ENCODE assay signal across 11 mouse cellular contexts in the genomic region with DNA sequence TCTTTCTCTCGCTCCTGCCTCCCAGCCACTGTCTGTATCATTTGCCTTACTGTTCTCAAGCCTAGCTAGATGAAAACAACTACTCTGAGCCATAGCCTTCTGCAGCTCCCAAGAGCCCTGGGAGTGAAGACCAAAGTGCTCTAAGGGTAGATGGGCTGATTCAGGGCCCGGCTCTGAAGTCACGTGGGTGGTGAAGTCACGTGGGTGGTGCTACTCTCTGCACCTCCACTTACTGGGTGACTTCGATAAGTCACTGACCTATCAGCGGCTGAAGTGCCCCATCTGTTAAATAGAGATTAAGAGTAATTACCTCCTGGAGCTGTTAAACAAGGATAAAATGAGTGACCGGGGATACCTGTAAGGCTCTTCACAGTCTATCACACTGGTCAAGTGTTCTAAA. TPM values are rescaled to one million over a fixed set of nuclear protein-coding genes. Genes with fewer than 3 reads are reported as not detected.
DNase-seq lines count a peak whose midpoint lies in the region; ATAC-seq and TF ChIP-seq lines count a peak whose summit lies in the region.
"Had no signal": no experiment of that assay in that cellular context is flagged by ENCODE, and none has a peak within 500 bp of the region (broad histone marks: within the 10 kb centered on the region; RNA-seq: fewer than 3 reads in every experiment).

No protein-coding gene starts in this region.

- H3K4me2 ChIP-seq in lung, embryonic 14.5 days: no peak overlapping the region
- H3K4me2 ChIP-seq in heart, embryonic 15.5 days: no peak overlapping the region
- H3K4me2 ChIP-seq: forebrain, embryonic 15.5 days had no signal

- no peak overlapping the region for H3K4me3 ChIP-seq in lung, embryonic 14.5 days (ENCODE audit: low read depth, low read length)
- no peak overlapping the region for H3K4me3 ChIP-seq in heart, embryonic 15.5 days
- H3K4me3 ChIP-seq: forebrain, embryonic 15.5 days had no signal

- 55% methylated on average over 7 of the region's 7 CpGs for WGBS in lung, embryonic 14.5 days
- 36% methylated on average over 7 of the region's 7 CpGs for WGBS in heart, embryonic 15.5 days

- H3K9me3 ChIP-seq in lung, embryonic 14.5 days (ENCODE audit: low read depth, low read length): no peaks in the 10 kb centered on the region
- H3K9me3 ChIP-seq in heart, embryonic 15.5 days (replicated peaks): no peaks in the 10 kb centered on the region
- H3K9me3 ChIP-seq: forebrain, embryonic 15.5 days had no signal

- H3K36me3 ChIP-seq in lung, embryonic 14.5 days (ENCODE audit: insufficient read depth): peaks cover 43% of the 10 kb centered on the region
- H3K36me3 ChIP-seq in heart, embryonic 15.5 days: peaks cover 33% of the 10 kb centered on the region

- no peak overlapping the region; the same call in 1 of the 2 replicates for H3K27ac ChIP-seq in lung, embryonic 14.5 days (ENCODE audit: low read depth)
- H3K27ac ChIP-seq in heart, embryonic 15.5 days: no peak overlapping the region
- H3K27ac ChIP-seq: forebrain, embryonic 15.5 days had no signal

- no peaks in the 10 kb centered on the region for H3K4me1 ChIP-seq in lung, embryonic 14.5 days (ENCODE audit: insufficient read depth)
- H3K4me1 ChIP-seq in heart, embryonic 15.5 days (replicated peaks): peaks cover 25% of the 10 kb centered on the region

- peak; percentile 41; the same call in 1 of the 2 replicates for ATAC-seq in lung, embryonic 14.5 days (ENCODE audit: insufficient read depth)
- peak; percentile 47; the same call in 1 of the 2 replicates for ATAC-seq in heart, embryonic 15.5 days (replicated peaks; ENCODE audit: insufficient number of reproducible peaks, insufficient read depth, low FRiP score, low read depth)
- peak; percentile 77 for ATAC-seq in megakaryocyte progenitor cell, adult 5-6 weeks (replicated peaks; ENCODE audit: poor library complexity)
- ATAC-seq: forebrain, embryonic 15.5 days had no signal

- TF ChIP-seq CTCF in lung, embryonic 14.5 days (IDR thresholded peaks at IDR 0.05; ENCODE audit: low read depth): no peak

- no peak overlapping the region for H3K9ac ChIP-seq in lung, embryonic 14.5 days
- H3K9ac ChIP-seq in heart, embryonic 15.5 days: no peak overlapping the region
- H3K9ac ChIP-seq: forebrain, embryonic 15.5 days had no signal

- no peak for DNase-seq in lung, embryonic 14.5 days
- no peak for DNase-seq in lung, postnatal 4 days
- peak; percentile 67 for DNase-seq in ZHBTc4 (ENCODE audit: low read depth, low spot score)
- DNase-seq in T-cell, adult 2 months (ENCODE audit: low spot score): no peak
- no peak for DNase-seq in urinary bladder, adult 2 months (ENCODE audit: low spot score)
- DNase-seq in adrenal gland, postnatal 4 days (ENCODE audit: low spot score in 2 of 2): no peak

- H3K27me3 ChIP-seq in lung, embryonic 14.5 days (ENCODE audit: insufficient read depth, low read length): peaks cover 8% of the 10 kb centered on the region
- peaks cover 22% of the 10 kb centered on the region for H3K27me3 ChIP-seq in heart, embryonic 15.5 days

RNA-seq across cellular contexts. Expression of gene Tnk1, which starts 4.5 kb away (rescaled TPM):
- polyA plus RNA-seq in lung, embryonic 14.5 days (2014; fragmentation: Nextera tagmentation; extraction: Ambion mirVana): 5.9 and 6.1 TPM in 2 replicates
- 0.31 and 0.80 TPM in 2 replicates for polyA plus RNA-seq in heart, embryonic 15.5 days (2015; fragmentation: Nextera tagmentation; extraction: Ambion mirVana)
- 0.32 TPM in 1 of 2 replicates, not detected in the other for total RNA-seq in megakaryocyte progenitor cell, adult 5-6 weeks (2015)
- total RNA-seq in megakaryocyte progenitor cell, adult 5-6 weeks (2017): 0.54 TPM in 1 of 2 replicates, not detected in the other
- 15.2 and 15.4 TPM in 2 replicates for polyA plus RNA-seq in urinary bladder, adult 2 months (2012; rRNA removed)
- total RNA-seq in adrenal gland, postnatal 4 days (2021): 1 to 10 TPM in 1 of 2 experiments, under 1 TPM in 1; 0.17 to 1.7 TPM
- total RNA-seq: neutrophil, adult 5-6 weeks had no signal

RNA-seq across cellular contexts. Expression of gene Plscr3, which starts 7.8 kb away (rescaled TPM):
- polyA plus RNA-seq in lung, embryonic 14.5 days (2014; fragmentation: Nextera tagmentation; extraction: Ambion mirVana): 115 and 118 TPM in 2 replicates
- polyA plus RNA-seq in heart, embryonic 15.5 days (2015; fragmentation: Nextera tagmentation; extraction: Ambion mirVana): 68.5 and 81.4 TPM in 2 replicates
- total RNA-seq in megakaryocyte progenitor cell, adult 5-6 weeks (2015): 60.6 and 62.2 TPM in 2 replicates
- 29.1 and 32.9 TPM in 2 replicates for total RNA-seq in megakaryocyte progenitor cell, adult 5-6 weeks (2017)
- polyA plus RNA-seq in urinary bladder, adult 2 months (2012; rRNA removed): 104 and 110 TPM in 2 replicates
- total RNA-seq in adrenal gland, postnatal 4 days (2021): 10 to 100 TPM; 76.6 to 77.9 TPM

RNA-seq across cellular contexts. Expression of gene Tmem256, which starts 15.7 kb away (rescaled TPM):
- 443 and 457 TPM in 2 replicates for polyA plus RNA-seq in lung, embryonic 14.5 days (2014; fragmentation: Nextera tagmentation; extraction: Ambion mirVana)
- 291 and 359 TPM in 2 replicates for polyA plus RNA-seq in heart, embryonic 15.5 days (2015; fragmentation: Nextera tagmentation; extraction: Ambion mirVana)
- total RNA-seq in megakaryocyte progenitor cell, adult 5-6 weeks (2015): 240 and 307 TPM in 2 replicates
- 174 and 238 TPM in 2 replicates for total RNA-seq in megakaryocyte progenitor cell, adult 5-6 weeks (2017)
- 202 and 261 TPM in 2 replicates for polyA plus RNA-seq in urinary bladder, adult 2 months (2012; rRNA removed)
- 100 to 1,000 TPM; 141 to 143 TPM for total RNA-seq in adrenal gland, postnatal 4 days (2021)

RNA-seq across cellular contexts. Expression of gene Nlgn2, which starts 16.4 kb away (rescaled TPM):
- 6.6 and 7.8 TPM in 2 replicates for polyA plus RNA-seq in lung, embryonic 14.5 days (2014; fragmentation: Nextera tagmentation; extraction: Ambion mirVana)
- 1.6 and 2.2 TPM in 2 replicates for polyA plus RNA-seq in heart, embryonic 15.5 days (2015; fragmentation: Nextera tagmentation; extraction: Ambion mirVana)
- 8.4 and 10.8 TPM in 2 replicates for total RNA-seq in megakaryocyte progenitor cell, adult 5-6 weeks (2015)
- total RNA-seq in megakaryocyte progenitor cell, adult 5-6 weeks (2017): 3.5 and 6.2 TPM in 2 replicates
- polyA plus RNA-seq in urinary bladder, adult 2 months (2012; rRNA removed): 18.3 and 27.7 TPM in 2 replicates
- total RNA-seq in adrenal gland, postnatal 4 days (2021): 10 to 100 TPM; 33.6 to 35.2 TPM
- total RNA-seq: neutrophil, adult 5-6 weeks had no signal

RNA-seq across cellular contexts. Expression of gene Tmem95, which starts 23.8 kb away (rescaled TPM):
- not detected in 2 replicates for polyA plus RNA-seq in lung, embryonic 14.5 days (2014; fragmentation: Nextera tagmentation; extraction: Ambion mirVana)
- not detected in 2 replicates for polyA plus RNA-seq in heart, embryonic 15.5 days (2015; fragmentation: Nextera tagmentation; extraction: Ambion mirVana)
- not detected in 2 replicates for total RNA-seq in megakaryocyte progenitor cell, adult 5-6 weeks (2015)
- not detected in 2 replicates for total RNA-seq in megakaryocyte progenitor cell, adult 5-6 weeks (2017)
- polyA plus RNA-seq in urinary bladder, adult 2 months (2012; rRNA removed): not detected in 2 replicates
- not detected for total RNA-seq in adrenal gland, postnatal 4 days (2021)
- total RNA-seq: left cerebral cortex, adult 18-20 months; neutrophil, adult 5-6 weeks had no signal
- polyA plus RNA-seq: forebrain, embryonic 15.5 days had no signal
